Mouse (Mus musculus) testis, postnatal 14 days (tissue): ENCODE measurements around the gene Mpped1.

Source experiments
- DNase-seq: peaks from one replicate; pipeline ENCODE4 v3.0.0; 2021; ENCODE audit warnings: low spot score

Mpped1 gene

GRCm38 (mm10) chr15:83779387-83779786 lies at the start of gene Mpped1:
TSS of gene Mpped1 (plus strand) at chr15:83779467.
- no peak for DNase-seq

DNA sequence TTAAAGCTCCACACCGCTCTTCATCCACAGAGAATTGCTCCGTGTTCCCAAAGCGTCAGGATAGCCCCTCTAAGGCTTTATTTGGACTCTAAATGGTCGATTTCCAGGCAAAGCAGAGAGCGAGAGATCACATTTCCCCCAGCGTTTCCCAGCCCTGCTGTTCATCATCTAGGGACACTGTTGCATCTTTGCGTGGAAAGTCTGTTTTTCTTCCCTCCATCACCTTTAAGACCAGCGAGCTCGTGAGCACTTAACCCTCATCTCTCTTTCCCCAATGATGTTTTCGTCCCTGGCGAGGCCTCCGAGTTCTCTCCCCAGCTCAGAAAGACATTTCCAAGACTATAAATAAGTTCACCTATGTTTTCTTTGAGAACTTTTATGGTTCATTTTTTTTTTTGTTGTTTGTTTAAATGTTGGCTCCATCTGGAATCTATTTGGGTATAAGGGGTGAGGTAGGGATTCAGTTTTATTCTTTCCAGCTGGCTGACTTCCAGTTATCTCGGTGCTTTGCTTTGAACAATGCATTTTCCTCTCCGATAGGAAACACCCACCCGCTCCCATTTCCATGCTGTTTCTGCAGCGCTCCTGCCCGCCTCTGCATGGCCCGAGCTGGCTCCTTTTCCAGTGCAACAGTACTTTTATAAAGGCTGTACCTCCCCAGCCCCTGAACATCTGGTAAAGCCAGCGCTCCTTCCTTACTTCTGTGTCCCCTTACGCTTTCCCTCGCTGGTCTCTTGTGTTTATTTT lies 38.4 kb upstream of the Mpped1 start:
- DNase-seq = no peak

- no peak for DNase-seq
Observed at GRCm38 (mm10) chr15:83742018-83742417, 37.2 kb upstream of the Mpped1 start.

DNA sequence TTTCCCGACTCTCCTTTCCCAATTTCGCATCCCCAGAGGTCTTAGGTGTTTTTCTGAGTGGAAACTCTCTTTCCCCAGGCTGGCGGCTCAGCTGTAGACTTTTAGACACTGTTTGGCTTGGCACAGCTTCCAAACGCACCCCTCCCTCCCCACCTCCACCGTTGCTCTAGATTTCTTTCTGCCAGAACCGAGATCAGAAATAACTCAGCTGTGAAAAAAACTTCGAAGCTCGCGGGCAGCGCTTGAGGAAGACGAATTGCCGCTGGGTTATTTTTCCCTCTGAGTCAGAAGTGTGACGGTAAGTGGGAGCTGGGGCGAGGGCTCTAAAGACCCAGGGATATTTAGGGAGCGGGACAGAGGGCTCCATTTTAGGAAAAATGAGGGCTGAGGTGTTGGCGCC lies 33.0 kb upstream of the Mpped1 start:
- DNase-seq = no peak

DNA sequence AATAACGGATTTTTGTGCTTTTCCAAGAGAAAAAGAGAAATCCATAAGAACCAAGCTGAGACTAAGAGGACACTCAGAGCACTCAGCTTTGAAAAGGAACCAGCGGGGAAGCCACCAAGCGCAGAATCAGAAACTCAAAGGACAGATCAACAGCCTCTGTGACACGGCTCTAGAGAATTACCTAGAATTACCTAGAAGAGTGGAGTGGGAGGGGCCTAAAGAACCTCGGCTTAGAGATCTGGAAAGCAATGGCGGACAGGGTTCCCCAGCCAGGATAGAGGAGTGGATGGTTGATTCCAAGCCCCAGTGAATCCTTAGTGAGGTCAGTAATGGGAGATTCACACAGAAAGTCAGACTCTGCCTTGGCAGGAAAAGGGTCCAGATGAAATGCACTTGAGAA lies 30.3 kb upstream of the Mpped1 start:
- DNase-seq = no peak

- DNase-seq = no peak
Observed at GRCm38 (mm10) chr15:83749436-83749835, 29.8 kb upstream of the Mpped1 start.

DNA sequence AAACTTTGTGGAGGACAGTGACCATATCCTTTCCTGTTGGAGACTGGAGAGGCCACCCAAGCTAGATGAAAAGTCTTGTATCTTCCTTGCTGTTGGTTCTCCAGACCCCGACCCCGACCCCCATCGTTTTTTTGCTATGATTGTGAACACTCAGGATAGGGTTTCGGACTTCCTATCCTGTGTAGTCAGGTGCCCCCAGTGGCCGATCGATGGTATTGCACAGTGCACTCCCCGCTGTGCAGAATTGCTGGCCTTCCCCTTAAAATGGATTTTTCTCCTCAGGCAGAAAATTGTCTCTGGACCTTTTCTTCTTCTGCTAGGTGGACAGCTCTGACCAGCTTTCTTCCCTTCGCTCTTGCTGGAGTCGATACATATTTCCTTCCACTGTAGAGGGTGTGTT lies 22.5 kb upstream of the Mpped1 start:
- DNase-seq = no peak

- DNase-seq = no peak
Observed at GRCm38 (mm10) chr15:83758958-83759357, 20.3 kb upstream of the Mpped1 start.

- peak; percentile 62 for DNase-seq
Observed at GRCm38 (mm10) chr15:83760683-83761082, 18.6 kb upstream of the Mpped1 start.

DNA sequence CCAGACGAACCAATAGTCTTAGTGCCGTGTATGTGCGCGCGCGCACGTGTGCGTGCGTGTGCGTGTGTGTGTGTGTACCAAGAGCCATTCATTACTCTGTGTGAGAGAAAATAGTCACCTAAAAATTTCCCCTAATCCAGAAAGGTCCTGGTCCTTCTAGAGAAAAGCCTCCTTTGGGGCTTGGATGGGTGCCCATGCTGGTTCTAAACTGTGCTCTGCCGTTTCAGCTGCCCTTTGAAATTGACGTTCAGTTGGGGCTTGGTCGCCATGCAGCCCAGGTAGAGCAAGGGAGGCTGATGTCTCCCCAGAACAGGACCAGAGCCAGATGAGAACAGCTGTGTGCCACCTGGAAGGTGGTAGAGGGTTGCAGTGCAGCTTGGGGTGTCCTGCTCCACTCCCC lies 17.8 kb upstream of the Mpped1 start:
- DNase-seq = no peak

GRCm38 (mm10) chr15:83765388-83766029 lies 13.8 kb upstream of the Mpped1 start:
- no peak for DNase-seq

DNA sequence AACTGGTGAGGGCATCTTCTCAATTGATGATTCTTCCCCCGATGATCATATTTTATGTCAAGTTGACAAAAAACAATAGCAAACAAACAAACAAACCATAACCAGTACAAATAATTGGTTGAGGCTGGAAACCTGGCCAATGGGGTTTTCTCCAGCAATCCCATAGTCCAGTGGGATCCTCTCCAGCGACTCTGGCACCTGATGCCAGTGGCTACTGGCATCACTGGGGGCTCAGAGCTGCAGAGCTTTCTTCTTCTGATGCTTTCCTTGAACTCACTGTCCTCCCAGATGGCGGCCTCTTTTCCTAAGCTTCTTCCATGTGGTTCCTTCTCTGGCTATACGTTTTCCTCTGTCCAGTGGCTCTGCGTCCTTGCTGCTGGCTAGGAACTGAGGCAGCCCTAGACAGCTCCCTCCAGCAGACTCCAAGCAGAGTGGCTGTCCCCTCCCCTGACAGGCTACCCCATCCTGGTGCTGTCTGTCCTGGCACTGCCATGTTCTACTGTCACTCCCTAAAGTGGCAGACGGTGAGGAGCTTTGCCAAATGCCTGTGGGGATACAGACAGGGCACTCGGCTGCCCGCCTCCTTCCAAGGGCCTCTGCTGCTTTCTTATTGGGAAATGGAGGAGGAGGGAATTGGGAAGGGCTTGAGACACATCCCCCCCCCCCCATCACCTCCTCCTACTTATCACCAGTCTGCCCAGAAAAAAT lies 7.8 kb upstream of the Mpped1 start:
- no peak for DNase-seq

DNA sequence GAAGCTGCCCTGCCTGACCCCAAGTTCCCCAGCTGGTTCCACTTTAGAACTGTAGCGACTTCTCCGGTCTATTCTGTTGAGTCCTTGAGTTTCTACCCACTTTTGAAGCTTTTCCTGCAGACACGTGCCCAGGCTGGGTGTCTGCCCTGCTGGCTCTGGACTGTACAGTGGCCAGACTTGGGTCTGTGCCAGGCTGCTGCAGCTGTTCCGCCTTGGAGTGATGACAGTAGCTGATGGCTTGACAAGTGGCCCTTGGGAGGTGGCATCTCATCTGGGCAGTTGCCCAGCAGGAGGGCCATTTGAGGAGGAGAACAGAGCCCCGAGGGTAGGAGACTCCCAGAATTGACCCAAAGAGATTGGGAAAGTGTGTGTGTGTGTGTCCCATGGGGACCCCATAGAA lies 6.8 kb upstream of the Mpped1 start:
- no peak for DNase-seq

- DNase-seq = no peak
Observed at GRCm38 (mm10) chr15:83772953-83773352, 6.3 kb upstream of the Mpped1 start.

GRCm38 (mm10) chr15:83774922-83775321 lies 4.3 kb upstream of the Mpped1 start:
- DNase-seq = no peak

DNA sequence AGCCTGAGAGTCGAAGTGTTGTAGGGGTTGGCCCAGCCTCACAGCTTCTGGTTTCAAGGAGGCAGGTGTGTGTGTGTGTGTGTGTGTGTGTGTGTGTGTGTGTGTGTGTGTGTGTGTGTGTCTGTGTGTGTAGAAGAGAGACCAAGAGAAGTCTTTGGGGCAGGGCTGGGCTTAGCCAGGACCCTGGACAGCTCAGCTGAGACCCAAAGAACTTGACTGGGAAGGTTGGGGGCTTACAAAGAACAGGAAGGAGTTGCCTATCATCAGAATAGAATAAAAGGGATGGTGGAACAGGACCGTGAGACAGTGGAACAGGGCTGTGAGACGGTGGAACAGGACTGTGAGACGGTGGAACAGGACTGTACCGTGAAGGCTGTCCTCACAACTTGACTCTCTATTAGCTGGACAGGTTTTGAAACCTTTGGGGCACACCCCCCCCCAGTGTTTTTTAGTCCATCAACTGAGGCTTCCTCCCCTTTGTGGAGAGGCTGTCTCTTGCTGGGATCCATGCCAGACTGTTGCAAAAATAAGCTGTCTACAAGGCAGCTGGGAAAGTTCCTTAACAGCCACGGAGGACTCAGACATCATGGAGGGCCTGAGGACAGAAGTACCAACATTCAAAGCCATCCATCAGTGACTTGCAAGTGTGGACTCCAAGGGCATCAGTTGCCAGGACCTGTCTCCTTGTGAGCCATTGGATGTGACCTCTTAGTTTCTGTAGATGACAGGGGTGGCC lies 2.8 kb upstream of the Mpped1 start:
- no peak for DNase-seq

DNA sequence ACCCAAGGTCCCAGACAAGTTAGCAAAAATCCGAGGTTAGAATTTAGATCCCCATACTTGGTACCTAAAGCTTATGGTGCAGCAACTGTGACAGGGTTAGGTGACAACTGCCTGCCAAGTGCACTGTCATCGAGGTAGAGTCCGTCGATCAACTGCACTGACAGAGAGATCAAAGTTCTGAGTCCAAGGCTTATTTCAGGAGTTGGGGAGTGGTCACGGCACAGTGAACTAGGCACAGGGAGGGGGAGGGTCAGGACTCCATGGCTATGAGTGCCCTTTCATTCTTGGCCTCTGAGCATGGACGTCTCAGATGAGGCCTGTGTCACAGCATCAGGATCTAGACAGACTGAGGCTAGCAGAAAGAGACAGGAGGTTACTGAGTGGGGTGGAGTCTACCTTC lies 1.8 kb upstream of the Mpped1 start:
- DNase-seq = no peak

DNA sequence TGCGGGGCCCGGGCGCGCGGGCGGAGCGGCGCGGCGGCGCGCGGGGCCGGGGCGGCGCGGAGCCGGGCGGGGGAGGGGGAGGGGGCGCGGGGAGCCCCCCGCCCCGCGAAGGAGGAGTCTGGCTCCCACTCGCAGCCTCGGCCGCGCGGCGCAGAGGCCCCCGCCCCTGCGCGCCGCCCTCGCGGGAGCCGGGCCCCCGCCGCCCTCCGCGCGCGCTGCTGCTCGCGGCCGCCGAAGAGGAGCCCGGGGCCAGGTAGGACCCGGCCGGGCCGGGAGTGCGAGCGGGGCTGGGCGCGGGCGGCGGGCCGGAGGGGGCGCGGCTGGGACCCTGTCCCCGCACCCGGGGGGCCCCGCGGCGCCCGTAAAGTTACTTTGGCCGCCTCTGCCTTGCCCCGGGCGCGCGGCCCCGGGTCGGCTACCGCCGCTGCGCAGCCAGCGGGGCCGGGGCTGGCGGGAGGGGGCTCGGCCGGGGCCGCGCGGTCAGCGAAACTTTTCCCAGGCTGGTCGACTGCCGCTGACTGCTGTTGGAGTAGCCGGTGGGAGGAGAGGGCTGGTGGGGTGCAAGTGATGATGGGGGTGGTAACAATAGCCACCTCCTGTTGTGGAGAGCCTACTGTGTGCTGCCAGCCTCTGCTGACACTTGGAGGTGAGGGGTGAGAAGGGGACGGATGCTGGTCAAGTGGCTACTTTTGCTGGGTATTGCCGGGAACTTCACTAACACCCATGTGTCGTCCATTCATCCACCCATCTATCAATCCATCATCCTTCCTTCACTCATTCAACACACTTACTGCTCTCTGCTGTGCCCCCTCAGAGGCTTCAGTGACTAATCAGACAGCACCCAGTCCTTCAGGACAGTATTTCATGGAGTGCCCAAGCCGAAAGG lies 831 bp downstream of the Mpped1 start:
- no peak for DNase-seq

DNA sequence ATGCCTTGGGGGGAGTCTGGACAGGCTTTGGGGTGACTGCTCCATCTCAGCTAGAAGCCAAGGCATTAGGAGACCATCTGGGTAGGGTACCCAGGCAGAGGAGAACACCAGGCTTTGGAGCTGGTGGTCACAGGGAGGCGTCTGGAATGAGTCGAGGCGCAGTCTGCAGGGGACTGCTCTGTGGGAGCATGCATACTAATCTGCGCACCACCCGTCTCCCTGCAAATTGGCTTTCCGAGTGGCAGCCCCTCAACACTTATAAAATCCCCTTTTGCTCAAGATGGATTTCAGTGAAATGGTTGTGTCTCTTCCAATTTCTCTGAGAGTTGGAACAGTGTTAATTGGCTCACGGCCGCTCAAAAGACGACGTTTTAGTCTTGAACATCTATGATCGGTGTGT lies 2.0 kb downstream of the Mpped1 start:
- no peak for DNase-seq

- DNase-seq = no peak
Observed at GRCm38 (mm10) chr15:83782284-83782683, 3.0 kb downstream of the Mpped1 start.

- DNase-seq = no peak
Observed at GRCm38 (mm10) chr15:83784772-83785171, 5.5 kb downstream of the Mpped1 start.

DNA sequence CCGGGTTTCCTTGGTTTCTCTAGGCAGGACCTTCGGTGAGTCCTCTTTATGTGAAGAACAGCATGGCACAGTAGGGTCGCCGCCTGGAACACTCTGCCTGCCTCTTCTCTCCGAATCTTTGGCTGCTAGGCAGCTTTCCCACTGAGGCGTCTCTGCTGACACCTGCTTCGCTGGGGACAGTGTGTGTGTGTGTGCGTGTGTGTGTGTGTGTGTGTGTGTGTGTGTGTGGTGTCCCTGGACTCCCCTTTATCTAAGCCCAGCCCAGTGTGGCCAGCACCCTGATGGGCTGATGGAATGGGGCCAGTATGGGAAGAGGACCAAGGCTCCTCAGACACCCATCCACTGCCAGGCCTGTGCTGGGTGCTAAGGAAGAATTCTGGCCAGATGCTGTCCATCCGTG lies 9.8 kb downstream of the Mpped1 start:
- DNase-seq = no peak
